Comparison of ENCODE assay signal across 15 mouse cellular contexts in genomic region chr5:124509200-124509599, GRCm38 (mm10). TPM values are rescaled to one million over a fixed set of nuclear protein-coding genes. Genes with fewer than 3 reads are reported as not detected.
DNase-seq lines count a peak whose midpoint lies in the region; ATAC-seq and TF ChIP-seq lines count a peak whose summit lies in the region.
"Had no signal": no experiment of that assay in that cellular context is flagged by ENCODE, and none has a peak within 500 bp of the region (broad histone marks: within the 10 kb centered on the region; RNA-seq: fewer than 3 reads in every experiment).

No protein-coding gene starts in this region.

- no peak for ATAC-seq in heart, embryonic 14.5 days (ENCODE audit: insufficient number of reproducible peaks, insufficient read depth, low FRiP score, low read depth)
- no peak for ATAC-seq in kidney, postnatal 0 days (replicated peaks; ENCODE audit: low FRiP score, low read depth)
- peak; percentile 50 for ATAC-seq in lung, postnatal 0 days
- ATAC-seq in stomach, embryonic 14.5 days (ENCODE audit: insufficient number of reproducible peaks, insufficient read depth, low FRiP score, low read depth) = peak; percentile 38; the same call in 1 of the 2 replicates
- ATAC-seq: forebrain, embryonic 15.5 days; inflammation-experienced regulatory T-cells, adult 6 months had no signal

- no peak for TF ChIP-seq EP300 in lung, postnatal 0 days (IDR thresholded peaks at IDR 0.05)

- no peak overlapping the region for H3K4me3 ChIP-seq in heart, embryonic 14.5 days (ENCODE audit: control insufficient read depth in 1 of 2, insufficient read depth in 1 of 2, low read depth in 1 of 2, low read length in 2 of 2)
- H3K4me3 ChIP-seq in kidney, postnatal 0 days (replicated peaks; ENCODE audit: low read depth, low read length) = no peak overlapping the region
- no peak overlapping the region for H3K4me3 ChIP-seq in lung, postnatal 0 days (ENCODE audit: low read depth, low read length)
- no peak overlapping the region for H3K4me3 ChIP-seq in stomach, embryonic 14.5 days (ENCODE audit: low read depth, low read length)
- H3K4me3 ChIP-seq: forebrain, embryonic 15.5 days; midbrain, embryonic 10.5 days had no signal

- H3K9ac ChIP-seq in heart, embryonic 14.5 days (ENCODE audit: low read length) = peak overlapping the region; percentile 4; the same call in 1 of the 2 replicates
- H3K9ac ChIP-seq in kidney, postnatal 0 days (ENCODE audit: low read depth, low read length) = no peak overlapping the region
- no peak overlapping the region for H3K9ac ChIP-seq in lung, postnatal 0 days (replicated peaks; ENCODE audit: low read depth)
- no peak overlapping the region for H3K9ac ChIP-seq in stomach, embryonic 14.5 days (replicated peaks; ENCODE audit: low read depth, low read length)
- H3K9ac ChIP-seq: forebrain, embryonic 15.5 days had no signal

- no peak for TF ChIP-seq CTCF in kidney, postnatal 0 days (IDR thresholded peaks at IDR 0.05; ENCODE audit: low read depth)
- no peak for TF ChIP-seq CTCF in lung, postnatal 0 days (IDR thresholded peaks at IDR 0.05)

- H3K9me3 ChIP-seq in heart, embryonic 14.5 days (ENCODE audit: control insufficient read depth, low read length) = no peaks in the 10 kb centered on the region
- no peaks in the 10 kb centered on the region for H3K9me3 ChIP-seq in kidney, postnatal 0 days (replicated peaks; ENCODE audit: low read length)
- no peaks in the 10 kb centered on the region for H3K9me3 ChIP-seq in lung, postnatal 0 days (ENCODE audit: low read length)
- H3K9me3 ChIP-seq in stomach, embryonic 14.5 days (ENCODE audit: control insufficient read depth, low read depth, low read length) = no peaks in the 10 kb centered on the region
- H3K9me3 ChIP-seq: forebrain, embryonic 15.5 days; midbrain, embryonic 10.5 days had no signal

- H3K4me1 ChIP-seq in heart, embryonic 14.5 days (ENCODE audit: control insufficient read depth in 2 of 2, insufficient read depth in 2 of 2, low read length in 2 of 2) = peaks cover 7 to 19% of the 10 kb centered on the region in 2 experiments
- no peaks in the 10 kb centered on the region; the same call in 1 of the 2 replicates for H3K4me1 ChIP-seq in kidney, postnatal 0 days (replicated peaks; ENCODE audit: insufficient read depth, low read length)
- H3K4me1 ChIP-seq in lung, postnatal 0 days (ENCODE audit: insufficient read depth, low read depth, low read length) = no peaks in the 10 kb centered on the region; the same call in 1 of the 2 replicates
- peaks cover 14% of the 10 kb centered on the region; the same call in 1 of the 2 replicates for H3K4me1 ChIP-seq in stomach, embryonic 14.5 days (ENCODE audit: control insufficient read depth, insufficient read depth, low read length)
- H3K4me1 ChIP-seq: forebrain, embryonic 15.5 days; midbrain, embryonic 10.5 days had no signal

- intact Hi-C loops in heart, postnatal 14 days (cut with DNase I) = no loop called here

- peak overlapping the region; percentile 32 to 68; a peak in 3 of 4 replicates for H3K27ac ChIP-seq in heart, embryonic 14.5 days (replicated peaks in 1 of 2; ENCODE audit: control insufficient read depth in 1 of 2, insufficient read depth in 1 of 2, low read depth in 2 of 2, low read length in 2 of 2)
- peak overlapping the region; percentile 19; the same call in 1 of the 2 replicates for H3K27ac ChIP-seq in kidney, postnatal 0 days
- H3K27ac ChIP-seq in lung, postnatal 0 days (ENCODE audit: low read length) = peak overlapping the region; percentile 88
- no peak overlapping the region for H3K27ac ChIP-seq in stomach, embryonic 14.5 days (ENCODE audit: low read length)
- H3K27ac ChIP-seq: forebrain, embryonic 15.5 days; macrophage; midbrain, embryonic 10.5 days had no signal

- peak overlapping the region; percentile 21; the same call in 1 of the 2 replicates for H3K4me2 ChIP-seq in heart, embryonic 14.5 days (ENCODE audit: low read length)
- no peak overlapping the region for H3K4me2 ChIP-seq in kidney, postnatal 0 days (ENCODE audit: low read length)
- no peak overlapping the region for H3K4me2 ChIP-seq in lung, postnatal 0 days (replicated peaks; ENCODE audit: low read depth, low read length)
- H3K4me2 ChIP-seq in stomach, embryonic 14.5 days (replicated peaks; ENCODE audit: low read depth, low read length) = no peak overlapping the region
- H3K4me2 ChIP-seq: forebrain, embryonic 15.5 days; liver, embryonic 11.5 days had no signal

- H3K27me3 ChIP-seq in heart, embryonic 14.5 days (ENCODE audit: control insufficient read depth, insufficient read depth, low read length) = no peaks in the 10 kb centered on the region
- H3K27me3 ChIP-seq in kidney, postnatal 0 days (ENCODE audit: insufficient read depth, low read length) = no peaks in the 10 kb centered on the region
- H3K27me3 ChIP-seq in lung, postnatal 0 days (replicated peaks; ENCODE audit: insufficient read depth, low read length) = no peaks in the 10 kb centered on the region
- no peaks in the 10 kb centered on the region for H3K27me3 ChIP-seq in stomach, embryonic 14.5 days (ENCODE audit: control insufficient read depth, insufficient read depth, low read length)
- H3K27me3 ChIP-seq: forebrain, embryonic 15.5 days had no signal

- peaks cover 71% of the 10 kb centered on the region for H3K36me3 ChIP-seq in heart, embryonic 14.5 days (ENCODE audit: control insufficient read depth, insufficient read depth, low read length)
- H3K36me3 ChIP-seq in kidney, postnatal 0 days (ENCODE audit: insufficient read depth, low read length) = peaks cover 8% of the 10 kb centered on the region
- peaks cover 7% of the 10 kb centered on the region for H3K36me3 ChIP-seq in lung, postnatal 0 days (ENCODE audit: insufficient read depth, low read length)
- H3K36me3 ChIP-seq in stomach, embryonic 14.5 days (ENCODE audit: control insufficient read depth, insufficient read depth, low read length) = peaks cover 15% of the 10 kb centered on the region

- DNase-seq in heart, postnatal 14 days = no peak
- no peak for DNase-seq in kidney, postnatal 0 days (ENCODE audit: low spot score)
- no peak for DNase-seq in kidney, postnatal 25 days
- DNase-seq in lung, postnatal 0 days (ENCODE audit: low spot score) = peak; percentile 66
- no peak for DNase-seq in urinary bladder, postnatal 10 days (ENCODE audit: low spot score)
- DNase-seq: cerebellum, adult 18-20 months; embryo, embryonic 11 days; right cerebral cortex, postnatal 25 days had no signal

- WGBS in heart, embryonic 14.5 days = 93% methylated on average over 6 of the region's 6 CpGs
- WGBS in kidney, postnatal 0 days = 82% methylated on average over 6 of the region's 6 CpGs
- 55% methylated on average over 6 of the region's 6 CpGs for WGBS in lung, postnatal 0 days
- WGBS in stomach, embryonic 14.5 days = 80% methylated on average over 6 of the region's 6 CpGs

RNA-seq across cellular contexts. Expression of gene Rilpl1, which starts 22.0 kb away (rescaled TPM):
- polyA plus RNA-seq in heart, embryonic 14.5 days (2014; fragmentation: Nextera tagmentation; extraction: Ambion mirVana) = 27.2 and 28.3 TPM in 2 replicates
- 100 to 1,000 TPM; 167 to 179 TPM for total RNA-seq in heart, postnatal 14 days (2021)
- polyA plus RNA-seq in kidney, postnatal 0 days (2015; fragmentation: Nextera tagmentation; extraction: Ambion mirVana) = 24.2 and 27.2 TPM in 2 replicates
- 24.4 and 26.6 TPM in 2 replicates for polyA plus RNA-seq in lung, postnatal 0 days (2015; fragmentation: Nextera tagmentation; extraction: Ambion mirVana)
- polyA plus RNA-seq in stomach, embryonic 14.5 days (2014; fragmentation: Nextera tagmentation; extraction: Ambion mirVana) = 14.9 and 16.8 TPM in 2 replicates

RNA-seq across cellular contexts. Expression of gene Snrnp35, which starts 26.3 kb away (rescaled TPM):
- 9.6 and 11.5 TPM in 2 replicates for polyA plus RNA-seq in heart, embryonic 14.5 days (2014; fragmentation: Nextera tagmentation; extraction: Ambion mirVana)
- total RNA-seq in heart, postnatal 14 days (2021) = 10 to 100 TPM in 1 of 2 experiments, 1 to 10 TPM in 1; 9.6 to 13.1 TPM
- 17.1 and 21.3 TPM in 2 replicates for polyA plus RNA-seq in kidney, postnatal 0 days (2015; fragmentation: Nextera tagmentation; extraction: Ambion mirVana)
- polyA plus RNA-seq in lung, postnatal 0 days (2015; fragmentation: Nextera tagmentation; extraction: Ambion mirVana) = 11.7 and 12.8 TPM in 2 replicates
- 11.5 and 14.2 TPM in 2 replicates for polyA plus RNA-seq in stomach, embryonic 14.5 days (2014; fragmentation: Nextera tagmentation; extraction: Ambion mirVana)

RNA-seq across cellular contexts. Expression of gene Rilpl2, which starts 31.0 kb away (rescaled TPM):
- polyA plus RNA-seq in heart, embryonic 14.5 days (2014; fragmentation: Nextera tagmentation; extraction: Ambion mirVana) = 14.0 and 17.1 TPM in 2 replicates
- total RNA-seq in heart, postnatal 14 days (2021) = 1 to 10 TPM; 8.8 to 9.5 TPM
- polyA plus RNA-seq in kidney, postnatal 0 days (2015; fragmentation: Nextera tagmentation; extraction: Ambion mirVana) = 41.9 and 44.7 TPM in 2 replicates
- polyA plus RNA-seq in lung, postnatal 0 days (2015; fragmentation: Nextera tagmentation; extraction: Ambion mirVana) = 31.5 and 32.7 TPM in 2 replicates
- polyA plus RNA-seq in stomach, embryonic 14.5 days (2014; fragmentation: Nextera tagmentation; extraction: Ambion mirVana) = 30.6 and 31.7 TPM in 2 replicates

RNA-seq across cellular contexts. Expression of gene Tmed2, which starts 31.3 kb away (rescaled TPM):
- 437 and 446 TPM in 2 replicates for polyA plus RNA-seq in heart, embryonic 14.5 days (2014; fragmentation: Nextera tagmentation; extraction: Ambion mirVana)
- total RNA-seq in heart, postnatal 14 days (2021) = 100 to 1,000 TPM; 170 to 175 TPM
- polyA plus RNA-seq in kidney, postnatal 0 days (2015; fragmentation: Nextera tagmentation; extraction: Ambion mirVana) = 561 and 572 TPM in 2 replicates
- 478 and 479 TPM in 2 replicates for polyA plus RNA-seq in lung, postnatal 0 days (2015; fragmentation: Nextera tagmentation; extraction: Ambion mirVana)
- 519 and 589 TPM in 2 replicates for polyA plus RNA-seq in stomach, embryonic 14.5 days (2014; fragmentation: Nextera tagmentation; extraction: Ambion mirVana)

RNA-seq across cellular contexts. Expression of gene Ddx55, which starts 43.5 kb away (rescaled TPM):
- 6.5 and 8.3 TPM in 2 replicates for polyA plus RNA-seq in heart, embryonic 14.5 days (2014; fragmentation: Nextera tagmentation; extraction: Ambion mirVana)
- total RNA-seq in heart, postnatal 14 days (2021) = 1 to 10 TPM; 5.4 to 6.7 TPM
- 7.5 and 8.3 TPM in 2 replicates for polyA plus RNA-seq in kidney, postnatal 0 days (2015; fragmentation: Nextera tagmentation; extraction: Ambion mirVana)
- polyA plus RNA-seq in lung, postnatal 0 days (2015; fragmentation: Nextera tagmentation; extraction: Ambion mirVana) = 6.3 and 6.7 TPM in 2 replicates
- polyA plus RNA-seq in stomach, embryonic 14.5 days (2014; fragmentation: Nextera tagmentation; extraction: Ambion mirVana) = 15.3 and 16.4 TPM in 2 replicates

Comparison
In these comparisons a context has a peak if more than half of its experiments do, and no peak if none do; other contexts are left out.
1. ATAC-seq: peak in lung, postnatal 0 days (single experiment) and stomach, embryonic 14.5 days (single experiment); none in heart, embryonic 14.5 days (single experiment) and kidney, postnatal 0 days (single experiment).